Mouse (Mus musculus) spleen, adult 2 months (tissue): ENCODE results near the gene Vmn1r86. TPM values are rescaled to one million over a fixed set of nuclear protein-coding genes. Genes with fewer than 3 reads are reported as not detected.

Experiments
- DNase-seq, 2 experiments: peaks; one replicate each; pipeline versions ENCODE4 v3.0.0 to v3.0.0-alpha.2; 2012 to 2021; ENCODE audit warnings: low spot score in 2 of 2, low read depth in 1 of 2
- H3K27ac ChIP-seq: fragments of 200-500 bp; 2 replicates; pipeline ENCODE4 v1.5.1; 2012; ENCODE audit warnings: low read length, inconsistent platforms; ENCODE audit not compliant: insufficient read depth
- H3K27me3 ChIP-seq: fragments of 200-500 bp; 2 replicates; pipeline ENCODE4 v1.6.1; 2012; ENCODE audit warnings: mild to moderate bottlenecking, moderate library complexity, low read length, inconsistent platforms; ENCODE audit not compliant: control insufficient read depth, insufficient read depth
- H3K36me3 ChIP-seq: fragments of 200-500 bp; 2 replicates; pipeline ENCODE4 v1.6.1; 2012; ENCODE audit warnings: mild to moderate bottlenecking, low read length, inconsistent platforms; ENCODE audit not compliant: control insufficient read depth, insufficient read depth
- H3K4me1 ChIP-seq: fragments of 200-500 bp; 2 replicates; pipeline ENCODE4 v1.6.1; 2011; ENCODE audit warnings: inconsistent platforms; ENCODE audit not compliant: control insufficient read depth, insufficient read depth, insufficient read length
- H3K4me3 ChIP-seq: fragments of 200-500 bp; 2 replicates; pipeline ENCODE4 v1.5.1; 2011; ENCODE audit warnings: mild to moderate bottlenecking, inconsistent platforms; ENCODE audit not compliant: insufficient read depth, insufficient read length; ENCODE audit errors: extremely low read depth
- CTCF ChIP-seq: fragments of 200-500 bp; IDR thresholded peaks from 2 replicates; pipeline ENCODE4 v1.5.1; 2011; ENCODE audit warnings: mild to moderate bottlenecking, inconsistent platforms; ENCODE audit not compliant: insufficient read depth, insufficient read length, insufficient replicate concordance; ENCODE audit errors: extremely low read depth
- POLR2A ChIP-seq: fragments of 200-500 bp; IDR thresholded peaks from 2 replicates; pipeline ENCODE4 v1.6.1; 2011; ENCODE audit warnings: low read depth, low read length, inconsistent platforms
- WGBS: fragments of 180-500 bp; shearing (Covaris S2); methylation state at CpG from one replicate; pipeline ENCODE4 v1.1.7; 2018; 5-methylcytosine and 5-hydroxymethylcytosine counted together
- polyA plus RNA-seq: library from polyadenylated mRNA; depleted of rRNA; stranded (reverse); fragments of >200 nt; gene quantifications from 2 replicates; pipeline ENCODE4 v1.2.3, GENCODE M21; 2012; rRNA removed

Gene Vmn1r86
- polyA plus RNA-seq, 1 experiment = not detected

DNA sequence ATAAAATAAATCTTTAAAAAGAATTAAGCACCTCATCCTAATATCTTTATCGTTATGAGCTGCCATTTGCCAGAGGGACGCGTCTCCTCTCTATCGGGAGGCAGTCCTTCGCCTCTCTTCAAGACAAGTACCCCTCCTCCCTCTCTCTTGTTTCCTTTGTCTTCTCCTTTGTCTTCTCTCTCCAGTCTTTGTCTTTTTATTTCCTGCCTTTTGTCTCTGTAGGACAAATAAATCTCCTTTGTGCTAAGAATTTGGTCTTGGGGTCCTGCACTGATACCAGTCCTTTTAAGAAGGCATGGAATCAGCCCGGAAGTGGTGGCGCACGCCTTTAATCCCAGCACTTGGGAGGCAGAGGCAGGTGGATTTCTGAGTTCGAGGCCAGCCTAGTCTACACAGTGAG is 60.2 kb downstream of the Vmn1r86 start:
- no peak for DNase-seq
- H3K36me3 ChIP-seq = no peaks in the 10 kb centered on the region
- WGBS = 94% methylated on average over 9 of the region's 9 CpGs
- H3K4me3 ChIP-seq = no peak overlapping the region
- H3K27me3 ChIP-seq = no peaks in the 10 kb centered on the region
- H3K27ac ChIP-seq = no peak overlapping the region
- H3K4me1 ChIP-seq = no peaks in the 10 kb centered on the region
- TF ChIP-seq CTCF = no peak
- TF ChIP-seq POLR2A = no peak

GRCm38 (mm10) chr7:13056913-13057700 is 62.6 kb downstream of the Vmn1r86 start:
- H3K27me3 ChIP-seq = no peaks in the 10 kb centered on the region
- no peak overlapping the region for H3K4me3 ChIP-seq
- no peak for DNase-seq
- H3K36me3 ChIP-seq = no peaks in the 10 kb centered on the region
- H3K27ac ChIP-seq = no peak overlapping the region
- TF ChIP-seq CTCF (no peak), POLR2A (no peak)
- H3K4me1 ChIP-seq = no peaks in the 10 kb centered on the region
- 78% methylated on average over 8 of the region's 8 CpGs for WGBS

GRCm38 (mm10) chr7:13054287-13055010 is 65.3 kb downstream of the Vmn1r86 start, which contains the start of gene Mzf1:
TSS of gene Mzf1 (minus strand) at chr7:13054764.
- DNase-seq = peak; percentile 90 to 94
- no peaks in the 10 kb centered on the region for H3K4me1 ChIP-seq
- under 1% methylated on average over 41 of the region's 41 CpGs for WGBS
- peak within 1 kb of the TSS; percentile 81 for H3K4me3 ChIP-seq
- no peaks in the 10 kb centered on the region for H3K36me3 ChIP-seq
- peak within 1 kb of the TSS; percentile 78 for H3K27ac ChIP-seq
- H3K27me3 ChIP-seq = no peaks in the 10 kb centered on the region
- TF ChIP-seq CTCF = no peak
- peak; percentile 72 for TF ChIP-seq POLR2A

GRCm38 (mm10) chr7:13053961-13054286 is 65.8 kb downstream of the Vmn1r86 start:
- no peaks in the 10 kb centered on the region for H3K36me3 ChIP-seq
- 2% methylated on average over 15 of the region's 15 CpGs for WGBS
- H3K4me3 ChIP-seq = peak overlapping the region; percentile 81
- peak overlapping the region; percentile 25; the same call in 1 of the 2 replicates for H3K27ac ChIP-seq
- no peak for DNase-seq
- no peaks in the 10 kb centered on the region for H3K4me1 ChIP-seq
- no peak for TF ChIP-seq CTCF
- no peak for TF ChIP-seq POLR2A
- no peaks in the 10 kb centered on the region for H3K27me3 ChIP-seq

DNA sequence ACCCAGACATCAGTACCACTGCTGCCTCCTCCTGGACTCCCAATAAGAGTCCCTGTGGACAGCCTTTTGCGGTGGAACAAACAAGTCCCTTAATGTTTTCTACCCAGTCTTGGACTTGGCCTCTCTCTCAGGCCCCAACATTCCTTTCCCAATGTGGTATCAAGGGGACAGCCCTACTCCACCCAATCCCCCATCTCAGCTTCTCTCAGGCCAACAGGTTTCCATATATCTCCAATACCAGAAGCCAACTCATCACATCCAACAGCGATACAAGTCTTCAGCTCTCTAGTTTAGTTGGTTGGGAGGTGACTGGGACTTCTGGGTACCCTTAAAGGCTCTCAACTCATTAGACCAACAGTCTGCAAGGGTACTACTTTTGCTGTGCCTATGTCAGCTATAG is 66.2 kb downstream of the Vmn1r86 start:
- no peak for TF ChIP-seq CTCF
- TF ChIP-seq POLR2A = no peak
- H3K4me3 ChIP-seq = no peak overlapping the region
- WGBS = 99% methylated on average over 2 of the region's 2 CpGs

GRCm38 (mm10) chr7:13053001-13053400 is 66.7 kb downstream of the Vmn1r86 start:
- WGBS = 93% methylated on average over 13 of the region's 13 CpGs
- Histone ChIP-seq H3K36me3 (no peaks in the 10 kb centered on the region), H3K4me3 (no peak overlapping the region), H3K27ac (no peak overlapping the region), H3K27me3 (no peaks in the 10 kb centered on the region), H3K4me1 (no peaks in the 10 kb centered on the region)
- TF ChIP-seq CTCF (no peak), POLR2A (no peak)
- no peak for DNase-seq

More for the DNA sequence above, 66.2 kb downstream of the Vmn1r86 start:
- Histone ChIP-seq H3K27ac (no peak overlapping the region), H3K4me1 (no peaks in the 10 kb centered on the region), H3K27me3 (no peaks in the 10 kb centered on the region), H3K36me3 (no peaks in the 10 kb centered on the region)
- no peak for DNase-seq

Other genes with a start within 250 kb of the Vmn1r86 start
- gene Zfp128, start 238.7 kb downstream of the Vmn1r86 start, polyA plus RNA-seq = 0.65 and 0.85 TPM in 2 replicates
- 6.8 and 7.1 TPM in 2 replicates for gene Zscan22, start 222.1 kb downstream of the Vmn1r86 start, polyA plus RNA-seq
- 2,106 and 2,648 TPM in 2 replicates for gene Rps5, start 197.6 kb downstream of the Vmn1r86 start, polyA plus RNA-seq
- gene Rnf225, start 192.5 kb downstream of the Vmn1r86 start, polyA plus RNA-seq = 0.21 and 0.31 TPM in 2 replicates
- gene Zfp324, start 154.1 kb downstream of the Vmn1r86 start, polyA plus RNA-seq = 3.7 and 4.7 TPM in 2 replicates
- gene Zfp446, start 142.1 kb downstream of the Vmn1r86 start, polyA plus RNA-seq = 4.1 and 5.1 TPM in 2 replicates
- 0.21 TPM in 2 replicates for gene Slc27a5, start 121.7 kb downstream of the Vmn1r86 start, polyA plus RNA-seq
- gene Trim28, start 120.8 kb downstream of the Vmn1r86 start, polyA plus RNA-seq = 272 TPM in 2 replicates
- gene Zbtb45, start 109.9 kb downstream of the Vmn1r86 start, polyA plus RNA-seq = 24.5 and 34.5 TPM in 2 replicates
- gene Chmp2a, start 85.1 kb downstream of the Vmn1r86 start, polyA plus RNA-seq = 40.2 and 41.1 TPM in 2 replicates
- gene Ube2m, start 81.6 kb downstream of the Vmn1r86 start, polyA plus RNA-seq = 62.7 and 90.8 TPM in 2 replicates
- gene Mzf1, start 65.2 kb downstream of the Vmn1r86 start, polyA plus RNA-seq = 0.76 and 1.1 TPM in 2 replicates
- not detected in 2 replicates for gene Vmn1r85, start 24.7 kb downstream of the Vmn1r86 start, polyA plus RNA-seq
- gene Vmn1r87, start 20.2 kb upstream of the Vmn1r86 start, polyA plus RNA-seq = not detected in 2 replicates
- not detected in 2 replicates for gene Vmn1r88, start 39.7 kb upstream of the Vmn1r86 start, polyA plus RNA-seq
- not detected in 2 replicates for gene Vmn1r89, start 93.1 kb upstream of the Vmn1r86 start, polyA plus RNA-seq
- 9.3 and 11.8 TPM in 2 replicates for gene Lig1, start 157.4 kb upstream of the Vmn1r86 start, polyA plus RNA-seq
- 2.5 TPM in 2 replicates for gene Zswim9, start 158.8 kb upstream of the Vmn1r86 start, polyA plus RNA-seq
- 0.20 and 0.23 TPM in 2 replicates for gene Pla2g4c, start 204.7 kb upstream of the Vmn1r86 start, polyA plus RNA-seq